Mouse (Mus musculus) adrenal gland, postnatal 25 days (tissue): ENCODE results near the gene Commd3. TPM values are rescaled to one million over a fixed set of nuclear protein-coding genes. Genes with fewer than 3 reads are reported as not detected.
A peak's percentile ranks its signal among the peaks of the same experiment; 100 is the strongest.

Experiments used
- DNase-seq: peaks from one replicate; pipeline ENCODE4 v3.0.0; 2021; ENCODE audit warnings: mixed read lengths
- long read RNA-seq: library from polyadenylated mRNA; stranded (forward); transcript quantifications from one replicate; pipeline ENCODE4 v2.0.0, GENCODE M21; 2021
- total RNA-seq: library from RNA; stranded (reverse); gene quantifications from 2 replicates; pipeline ENCODE4 v1.2.3, GENCODE M21; 2021

Gene Commd3
- 112 and 116 TPM in 2 replicates for total RNA-seq
- long read RNA-seq, transcript Commd3-201 (8 exons, 935 nt), result major isoform, 60 of 68 reads
- long read RNA-seq, partial matches to known transcripts, result 0 of 68 reads
- long read RNA-seq, other reads (novel, unspliced or antisense), result 8 of 68 reads

DNA sequence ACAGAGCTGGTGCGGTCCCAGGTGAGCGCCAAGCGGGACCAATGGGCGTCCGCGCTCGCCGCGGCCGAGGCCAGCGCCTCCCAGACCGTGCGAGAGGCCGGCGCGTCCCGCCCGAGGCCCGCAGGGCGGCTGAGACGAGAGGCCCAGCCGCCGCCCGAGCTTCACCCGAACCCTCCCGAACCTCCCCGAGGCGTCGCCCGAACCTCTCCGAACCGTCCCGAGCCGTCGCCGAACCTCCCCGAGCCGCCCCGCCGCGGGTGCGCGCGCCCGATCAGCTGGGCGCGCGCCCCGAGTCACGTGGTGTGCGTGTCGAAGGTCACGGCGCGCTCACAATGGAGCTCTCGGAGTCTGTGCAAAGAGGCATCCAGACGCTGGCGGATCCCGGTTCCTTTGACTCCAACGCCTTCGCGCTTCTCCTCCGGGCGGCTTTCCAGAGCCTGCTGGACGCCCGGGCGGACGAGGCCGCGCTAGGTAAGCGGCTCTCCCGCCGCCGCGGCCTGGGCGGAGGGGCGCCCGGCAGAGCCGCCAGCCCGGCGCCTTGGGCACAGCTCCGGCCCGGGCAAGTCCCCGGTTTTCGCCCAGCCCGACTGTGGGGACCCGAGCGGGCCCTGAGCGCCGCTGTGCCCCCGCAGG lies at the start of gene Commd3:
TSS of gene Commd3 (plus strand) at position 252 of the 633 bp plus-strand sequence.
- DNase-seq, result peak; percentile 97

DNA sequence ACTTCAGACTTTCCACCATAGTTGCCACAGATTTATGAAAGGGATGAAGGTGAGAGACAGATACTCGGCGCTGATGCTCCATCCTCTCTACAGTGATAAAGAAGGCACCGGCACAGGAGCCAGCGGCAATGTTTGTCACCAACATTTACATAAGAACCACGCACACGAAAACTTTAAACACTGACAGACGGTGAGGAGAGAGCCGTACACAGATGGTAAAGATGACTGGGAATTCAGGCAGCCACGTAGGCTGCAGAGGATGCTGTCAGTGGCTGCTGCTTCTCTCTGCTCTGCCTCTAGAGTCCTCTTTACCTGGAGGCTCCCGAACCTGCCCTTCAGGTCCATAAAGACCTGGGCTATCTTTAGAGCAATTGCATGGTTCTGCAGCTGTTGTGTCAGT lies 49.0 kb upstream of the Commd3 start:
- no peak for DNase-seq

DNA sequence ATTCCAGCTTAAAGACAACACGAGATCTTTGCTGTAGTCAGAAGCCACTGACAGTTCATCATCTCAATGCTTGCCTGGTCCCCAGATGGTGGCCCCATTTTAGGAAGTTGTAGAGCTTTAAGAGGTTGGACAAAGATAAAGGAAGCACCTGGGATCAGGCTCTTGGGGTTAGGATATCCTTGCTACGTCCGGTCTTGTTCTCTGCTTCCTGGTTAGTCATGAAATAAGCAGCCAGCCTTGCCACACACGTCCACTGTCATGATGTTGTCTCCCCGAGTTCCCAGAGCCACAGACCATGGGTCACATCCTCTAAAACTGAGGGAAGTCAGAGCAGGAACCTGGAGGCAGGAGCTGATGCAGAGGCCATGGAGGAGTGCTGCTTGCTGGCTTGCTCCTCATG lies 41.6 kb upstream of the Commd3 start:
- no peak for DNase-seq

- peak; percentile 33 for DNase-seq
These were observed 37.1 kb upstream of the Commd3 start for GRCm38 (mm10) chr2:18635052-18635451.

DNA sequence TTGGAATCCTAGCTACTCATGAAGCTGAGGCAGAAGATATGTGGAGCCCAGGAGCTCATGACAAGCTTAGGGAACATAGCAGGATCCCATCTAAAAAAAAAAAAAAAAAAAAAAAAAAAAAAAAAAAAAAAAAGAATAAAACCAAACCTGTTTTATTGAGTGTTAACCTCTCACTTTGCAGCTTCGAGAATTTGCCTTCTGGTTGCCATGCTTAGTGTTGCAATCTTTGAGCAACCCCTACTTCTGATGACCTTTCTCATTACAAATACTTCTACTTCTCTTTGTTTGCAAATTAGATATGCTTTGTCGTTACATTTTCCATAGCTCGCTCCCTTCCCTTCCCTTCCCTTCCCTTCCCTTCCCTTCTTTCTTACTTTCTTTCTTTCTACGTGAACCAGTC lies 23.6 kb upstream of the Commd3 start:
- no peak for DNase-seq

DNA sequence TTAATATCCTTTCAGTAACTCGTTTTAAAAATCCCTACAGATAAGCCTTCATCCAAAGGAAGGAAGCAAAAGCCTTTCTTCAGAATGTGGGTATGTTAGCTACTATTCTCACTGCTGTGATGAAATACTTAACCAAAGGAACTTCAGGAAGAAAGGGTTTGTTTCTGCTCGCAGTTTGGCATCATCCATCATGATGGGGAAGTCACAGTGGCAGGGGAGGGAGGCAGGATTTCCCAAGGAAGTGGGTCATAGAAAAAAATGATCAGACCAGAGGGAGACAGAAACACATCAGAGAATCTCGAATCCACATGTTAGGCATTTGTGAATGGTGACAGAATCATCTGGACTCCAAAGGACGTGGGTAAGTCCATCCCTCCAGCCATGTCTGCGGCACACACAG lies 17.4 kb upstream of the Commd3 start:
- DNase-seq, result no peak

DNA sequence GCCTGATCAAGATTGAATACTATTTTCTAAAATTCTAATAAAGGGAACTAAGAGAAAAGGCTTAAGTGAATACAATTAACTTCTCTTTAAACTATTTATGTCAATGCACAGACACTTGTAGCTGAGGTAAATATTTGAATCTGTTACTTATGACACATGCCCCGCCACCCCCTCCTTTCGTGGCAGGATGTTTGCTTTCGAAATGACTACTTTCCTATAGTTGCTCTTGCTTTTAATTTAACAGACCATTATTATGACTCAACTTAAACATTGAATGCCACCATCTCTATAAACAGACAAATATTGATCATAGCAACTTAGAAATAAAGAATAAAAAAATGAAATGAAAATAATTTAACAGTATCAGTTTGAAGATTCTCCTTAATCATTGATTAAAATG lies 8.2 kb upstream of the Commd3 start:
- no peak for DNase-seq

GRCm38 (mm10) chr2:18671041-18671440 lies 1.1 kb upstream of the Commd3 start:
- DNase-seq, result no peak

DNA sequence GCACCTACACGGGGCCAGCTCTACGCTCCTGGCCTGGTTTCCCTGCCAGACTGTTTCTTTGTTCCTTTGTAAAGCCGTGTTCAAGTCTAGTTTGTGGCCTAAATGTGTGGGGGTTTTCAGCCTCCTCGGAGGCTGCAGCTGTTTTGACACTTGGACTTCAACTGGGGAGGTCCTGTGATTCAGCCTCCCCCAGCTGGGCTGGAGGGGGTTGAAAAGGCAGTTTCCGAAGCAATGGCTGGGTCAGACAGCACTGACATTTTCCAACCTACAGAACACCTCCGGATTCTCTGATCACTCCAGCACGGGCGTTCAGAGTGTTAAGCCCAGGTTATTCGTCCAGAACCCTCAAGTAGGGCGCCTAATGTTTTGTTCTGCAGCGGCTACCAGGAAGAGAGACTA lies 581 bp downstream of the Commd3 start:
- DNase-seq, result peak; percentile 33

DNA sequence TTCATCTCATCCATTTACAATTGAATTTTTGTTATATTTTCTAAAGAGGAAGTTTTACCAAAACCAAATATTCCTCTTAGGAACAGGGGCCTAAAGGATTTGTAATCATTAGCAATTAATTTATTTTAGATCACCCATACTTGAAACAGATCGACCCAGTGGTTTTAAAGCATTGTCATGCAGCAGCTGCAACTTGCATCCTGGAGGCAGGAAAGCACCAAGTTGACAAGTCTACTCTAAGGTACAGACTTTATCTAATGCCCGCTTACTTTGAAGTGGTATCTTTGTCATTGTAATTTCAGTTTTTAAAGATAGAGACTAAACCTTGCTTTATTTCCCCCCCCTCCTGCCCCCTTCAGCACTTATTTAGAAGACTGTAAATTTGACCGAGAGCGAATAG lies 1.6 kb downstream of the Commd3 start:
- DNase-seq, result no peak

DNA sequence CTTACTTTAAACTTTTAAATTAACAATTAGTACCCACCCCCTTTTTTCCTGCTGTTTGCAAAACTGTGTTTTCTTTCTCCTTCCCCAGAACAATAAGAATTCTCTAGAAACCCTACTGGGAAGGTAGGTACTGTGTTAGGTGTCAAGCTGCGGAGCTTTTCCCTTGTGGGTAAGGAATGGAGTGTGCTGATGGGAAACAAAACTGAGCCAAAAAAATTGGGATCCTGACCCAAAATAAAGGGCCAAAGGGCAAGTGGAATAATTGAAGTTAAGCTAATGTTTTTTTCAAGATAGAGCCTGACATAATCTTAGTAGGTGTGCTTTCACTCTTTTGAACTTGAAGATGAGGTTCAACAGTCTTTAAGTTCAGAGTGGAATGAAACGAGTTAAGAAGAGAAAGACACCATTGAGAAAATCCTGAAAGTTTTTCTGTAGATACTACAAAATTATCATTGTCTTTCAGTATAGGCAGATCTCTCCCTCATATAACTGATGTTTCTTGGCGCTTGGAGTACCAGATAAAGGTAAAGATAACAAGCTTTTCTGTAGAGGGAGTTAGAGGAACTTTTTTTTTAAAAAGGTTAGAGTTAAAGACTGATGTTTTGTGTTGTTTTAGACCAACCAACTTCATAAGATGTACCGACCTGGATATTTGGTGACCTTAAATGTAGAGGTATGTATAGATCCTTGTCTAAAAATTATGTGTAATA lies 2.2 kb downstream of the Commd3 start:
- DNase-seq, result no peak

DNA sequence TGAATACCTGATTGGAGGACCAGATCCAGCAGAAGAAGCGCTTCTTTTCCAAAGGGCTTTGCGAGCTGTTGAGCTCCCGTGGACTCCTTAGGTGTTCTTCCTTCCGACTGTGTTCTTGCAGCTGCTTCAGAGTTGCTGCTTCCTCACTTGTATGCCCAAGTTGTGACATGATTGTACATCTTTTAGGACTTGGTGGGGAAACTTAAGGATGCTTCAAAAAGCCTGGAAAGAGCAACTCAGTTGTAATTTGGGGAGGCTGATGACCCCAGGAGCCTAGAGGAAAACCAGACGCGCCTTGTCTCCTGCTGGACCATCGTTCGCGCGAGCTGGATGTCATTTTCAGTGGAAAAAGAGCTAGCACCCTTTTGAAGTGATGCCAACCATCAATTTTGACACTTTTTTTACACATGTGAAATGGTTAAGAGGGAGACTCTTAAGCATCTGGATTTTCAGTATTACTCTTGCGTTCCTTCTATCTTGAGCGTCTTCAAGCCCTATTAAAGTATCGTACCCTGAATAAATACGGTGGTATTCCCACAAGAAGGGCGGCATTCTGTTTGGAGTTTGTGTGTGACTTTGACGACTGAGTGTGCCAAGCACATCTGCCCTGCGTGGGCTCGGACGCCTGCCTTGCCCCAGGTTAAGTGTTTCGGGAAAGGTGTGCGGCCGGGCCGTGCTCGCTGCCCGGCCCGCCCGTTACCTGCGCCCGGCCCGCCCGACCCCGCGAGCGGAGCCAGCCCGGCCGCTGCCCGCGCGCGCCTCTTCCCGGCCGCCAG lies 3.7 kb downstream of the Commd3 start:
- no peak for DNase-seq

DNA sequence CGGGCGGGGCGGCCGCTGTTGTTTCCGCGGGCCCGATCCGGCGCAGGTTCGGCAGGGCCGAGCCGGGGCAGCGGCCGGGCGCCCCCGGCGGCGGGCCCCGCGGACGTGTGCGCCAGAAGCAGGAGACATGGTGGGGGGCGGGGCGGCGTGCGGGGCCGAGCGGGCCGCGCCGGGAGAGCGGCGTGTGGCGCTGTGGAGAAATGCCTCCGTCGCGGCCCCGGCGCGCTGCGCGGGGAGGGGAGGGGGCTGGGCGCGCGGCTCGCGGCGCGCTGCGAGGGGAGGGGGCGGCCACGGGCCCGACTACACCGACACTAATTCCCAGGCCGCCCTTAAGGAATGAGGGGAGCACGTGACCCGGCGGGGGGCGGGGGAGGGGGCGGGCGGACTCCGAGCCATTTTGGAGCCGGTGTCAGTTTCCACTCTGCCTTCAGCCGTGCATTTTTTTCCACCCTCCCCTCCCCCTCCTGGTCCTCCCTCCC lies 4.3 kb downstream of the Commd3 start:
- DNase-seq, result peak; percentile 83

- peak; percentile 71 for DNase-seq
These were observed 4.8 kb downstream of the Commd3 start, which contains the start of gene Bmi1 for GRCm38 (mm10) chr2:18676936-18677491. Gene Bmi1 (plus strand): TSS chr2:18677018.

GRCm38 (mm10) chr2:18677631-18678471 lies 5.7 kb downstream of the Commd3 start:
- peak; percentile 53 for DNase-seq

GRCm38 (mm10) chr2:18679701-18680100 lies 7.5 kb downstream of the Commd3 start:
- no peak for DNase-seq

DNA sequence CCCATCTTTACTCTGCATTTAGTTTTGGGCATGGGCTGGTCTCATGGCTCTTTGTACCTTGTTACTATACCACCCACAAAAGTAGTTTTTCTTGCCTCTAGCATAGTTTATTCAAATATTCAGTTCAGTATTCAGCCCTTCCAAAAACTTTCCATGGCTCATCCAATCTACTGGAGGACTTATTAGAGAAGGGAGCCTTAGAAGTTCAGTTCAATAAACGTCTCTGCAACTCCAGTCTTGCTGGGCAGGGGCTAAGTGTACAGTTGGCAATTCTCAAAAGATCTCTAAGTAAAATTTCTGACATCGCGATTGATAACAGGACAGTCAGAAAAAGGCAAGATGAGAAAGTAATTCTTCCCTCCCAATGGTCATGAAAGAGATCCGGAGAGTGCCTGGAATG lies 8.3 kb downstream of the Commd3 start:
- no peak for DNase-seq

- peak; percentile 59 for DNase-seq
These were observed 8.8 kb downstream of the Commd3 start for GRCm38 (mm10) chr2:18680961-18681360.

GRCm38 (mm10) chr2:18684062-18684461 lies 11.9 kb downstream of the Commd3 start:
- DNase-seq, result no peak

GRCm38 (mm10) chr2:18686386-18686785 lies 14.2 kb downstream of the Commd3 start:
- DNase-seq, result no peak

GRCm38 (mm10) chr2:18686826-18687519 lies 14.8 kb downstream of the Commd3 start:
- no peak for DNase-seq
